Mouse (Mus musculus): ENCODE measurements at regions not wholly inside any gene's neighbourhood (a gene's known extent, or its start where the extent isn't known, plus 50 kb on each side); places are given as distances from the start of the nearest gene placed in this dataset.

DNA sequence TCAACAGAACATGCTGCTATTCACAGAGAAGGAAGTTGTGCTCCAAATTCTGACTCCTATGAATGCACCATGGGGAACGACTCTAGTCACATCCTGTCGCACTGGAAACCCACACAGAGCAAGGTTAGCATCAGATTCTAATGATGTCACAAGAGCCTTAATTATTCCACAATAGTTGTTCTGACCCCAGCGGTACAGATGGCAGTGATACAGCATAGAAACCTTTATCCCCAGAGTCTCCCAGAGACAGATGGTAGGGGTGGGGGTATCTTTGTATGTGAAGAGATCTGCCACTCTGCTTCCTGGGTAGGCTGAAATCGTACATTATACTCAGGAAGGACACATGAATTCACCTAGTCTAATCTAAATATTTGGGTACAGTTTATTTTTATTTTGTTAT is 123.5 kb upstream of the Bank1 start:
- in situ Hi-C loops (cut with MboI, MseI), result no loop called here

DNA sequence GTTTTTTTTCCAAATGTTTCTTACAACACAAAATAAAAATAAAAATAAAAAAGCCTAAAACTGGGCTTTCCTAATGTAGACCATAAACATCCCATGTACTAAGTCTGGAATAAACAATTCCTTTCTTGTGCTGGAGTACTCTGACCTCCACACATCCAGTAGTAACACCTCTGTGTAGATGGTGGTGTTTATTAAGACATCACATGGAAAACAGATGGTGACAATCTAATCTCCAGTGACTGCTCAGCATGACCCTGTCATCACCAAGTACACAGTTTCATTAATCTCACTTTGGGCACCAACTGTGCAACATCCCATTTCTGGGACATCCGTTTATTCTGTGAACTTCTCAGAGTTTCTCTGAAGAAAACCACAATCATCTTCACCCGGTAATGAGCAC is 118.7 kb upstream of the Bank1 start:
- in situ Hi-C loops (cut with MboI, MseI), result no loop called here

DNA sequence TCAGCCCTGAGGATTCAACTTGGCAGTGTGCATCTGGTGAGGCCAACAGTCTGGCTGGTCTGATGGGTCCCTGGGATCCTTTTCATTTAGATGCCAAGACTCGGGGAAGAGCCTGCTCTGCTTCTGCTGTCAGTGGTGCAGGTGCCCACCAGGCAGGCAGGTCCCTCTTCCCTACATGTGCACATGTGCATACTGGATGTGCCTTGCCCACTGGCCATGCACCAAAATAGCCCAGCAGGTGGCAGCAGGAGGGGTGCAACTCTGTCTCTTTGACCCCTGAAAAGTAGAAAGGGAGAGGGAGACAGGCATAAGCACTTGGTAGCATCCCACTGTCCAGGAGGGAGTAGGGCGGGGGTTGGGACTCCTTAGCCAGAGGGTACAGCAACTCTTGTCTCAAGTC is 116.2 kb upstream of the Bank1 start:
- in situ Hi-C loops (cut with MboI, MseI), result no loop called here

DNA sequence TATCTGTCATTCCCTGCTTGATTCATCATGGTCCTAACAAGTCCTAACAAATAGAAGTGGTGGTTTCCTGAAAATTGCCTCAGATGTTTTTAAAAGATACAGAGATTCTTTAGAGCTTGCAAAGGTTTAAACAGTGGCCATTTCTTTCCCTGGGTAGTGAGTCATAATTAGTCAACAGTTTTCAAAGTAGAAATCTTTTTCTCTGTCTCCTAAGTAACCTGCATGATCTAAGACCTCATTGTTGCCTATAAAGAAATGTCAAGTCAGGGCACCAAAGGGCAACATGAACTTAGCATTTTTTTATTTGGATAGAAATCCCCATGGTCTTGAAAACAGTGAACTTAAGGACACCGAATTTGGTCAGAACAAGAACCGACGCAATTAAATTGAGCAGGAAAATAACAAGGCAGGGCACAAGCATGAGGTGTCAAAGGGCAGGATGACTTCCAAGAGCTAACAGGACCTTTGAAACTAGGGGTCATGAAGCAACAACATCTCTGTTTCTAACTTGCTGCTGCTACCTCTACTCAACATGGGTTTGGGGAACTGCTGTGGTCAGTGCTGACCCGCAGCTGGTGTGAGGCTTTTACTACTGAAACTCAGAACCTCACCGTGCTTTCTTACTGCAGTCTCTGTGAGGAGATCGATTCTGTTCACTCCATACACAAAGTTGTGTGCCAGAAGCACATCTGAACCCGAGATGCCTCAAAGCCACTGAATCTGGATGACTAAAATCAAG is 114.2 kb upstream of the Bank1 start:
- in situ Hi-C loops (cut with MboI, MseI), result no loop called here

DNA sequence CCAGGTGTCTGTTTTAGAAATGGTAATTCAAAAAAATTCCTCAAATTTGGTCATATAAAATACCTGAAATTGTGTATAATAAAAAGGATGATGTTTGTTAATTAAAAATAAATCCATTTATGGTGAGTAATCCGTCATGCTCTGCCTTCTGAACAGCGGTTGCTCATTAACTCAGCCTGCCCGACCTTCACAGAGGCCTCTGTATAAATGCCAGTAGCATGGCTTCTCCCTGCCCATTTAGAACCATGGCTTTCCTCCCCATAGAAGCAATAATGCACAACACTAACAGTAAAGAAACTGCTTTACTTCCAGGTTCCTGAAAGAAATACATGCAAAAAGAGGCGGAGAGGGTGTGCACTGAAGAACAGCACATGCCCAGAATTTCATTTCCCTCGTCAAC is 113.5 kb upstream of the Bank1 start:
- in situ Hi-C loops (cut with MboI, MseI), result no loop called here

DNA sequence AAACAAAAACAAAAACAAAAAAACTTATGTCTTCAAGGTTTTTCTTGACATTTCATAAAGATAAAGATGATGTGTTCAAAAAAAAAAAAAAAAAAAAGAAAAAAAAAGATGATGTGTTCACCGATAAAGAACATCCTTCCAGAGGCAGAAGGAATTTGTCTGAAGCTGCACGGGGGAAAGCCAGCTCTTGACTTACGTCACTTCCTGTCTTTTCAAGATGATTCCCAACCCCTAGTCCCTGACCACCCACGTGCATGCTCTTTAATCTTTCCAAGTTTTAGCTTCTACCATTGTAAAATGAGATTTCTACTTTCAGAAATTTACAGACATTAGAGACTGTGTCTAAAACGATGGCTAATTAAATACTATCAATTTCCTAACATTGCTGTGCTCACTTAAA is 108.5 kb upstream of the Bank1 start:
- in situ Hi-C loops (cut with MboI, MseI), result no loop called here

DNA sequence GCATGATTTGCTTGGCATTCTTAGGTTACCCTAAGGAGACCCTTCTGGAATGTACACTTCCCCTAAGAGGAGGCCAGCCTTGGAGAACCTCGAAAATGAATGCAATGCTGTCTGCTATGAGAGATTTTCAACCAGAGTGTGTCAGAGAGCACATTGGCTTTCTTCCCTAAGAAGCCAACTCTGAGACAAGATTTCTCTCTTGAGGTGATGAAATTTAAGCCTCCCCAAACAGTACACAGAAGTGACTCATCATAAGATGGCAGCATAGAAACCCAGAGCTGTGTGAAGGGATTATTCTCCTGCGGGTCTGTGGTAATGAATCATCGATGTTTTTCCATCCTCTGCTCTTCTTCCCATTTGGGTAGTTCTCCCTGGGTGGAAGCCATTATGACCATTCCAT is 106.2 kb upstream of the Bank1 start:
- in situ Hi-C loops (cut with MboI, MseI), result no loop called here

DNA sequence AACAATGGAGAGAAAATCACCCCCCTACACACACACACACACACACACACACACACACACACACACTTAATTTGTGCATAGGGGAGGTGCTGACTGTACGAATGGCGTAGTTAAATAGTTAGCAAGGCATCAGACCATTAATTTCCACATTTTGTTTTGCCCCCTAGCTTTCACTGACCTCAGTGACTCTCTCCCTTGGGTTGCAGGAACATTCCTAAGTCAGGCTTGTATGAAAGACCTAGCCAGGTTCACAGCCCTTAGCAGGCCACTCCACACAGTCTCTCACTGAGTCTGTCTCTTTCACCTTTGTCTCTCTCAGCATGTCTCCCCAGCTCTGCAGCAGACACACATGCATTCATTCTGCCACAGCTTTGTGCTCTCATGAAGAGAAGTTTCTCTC is 101.6 kb upstream of the Bank1 start:
- in situ Hi-C loops (cut with MboI, MseI), result no loop called here

DNA sequence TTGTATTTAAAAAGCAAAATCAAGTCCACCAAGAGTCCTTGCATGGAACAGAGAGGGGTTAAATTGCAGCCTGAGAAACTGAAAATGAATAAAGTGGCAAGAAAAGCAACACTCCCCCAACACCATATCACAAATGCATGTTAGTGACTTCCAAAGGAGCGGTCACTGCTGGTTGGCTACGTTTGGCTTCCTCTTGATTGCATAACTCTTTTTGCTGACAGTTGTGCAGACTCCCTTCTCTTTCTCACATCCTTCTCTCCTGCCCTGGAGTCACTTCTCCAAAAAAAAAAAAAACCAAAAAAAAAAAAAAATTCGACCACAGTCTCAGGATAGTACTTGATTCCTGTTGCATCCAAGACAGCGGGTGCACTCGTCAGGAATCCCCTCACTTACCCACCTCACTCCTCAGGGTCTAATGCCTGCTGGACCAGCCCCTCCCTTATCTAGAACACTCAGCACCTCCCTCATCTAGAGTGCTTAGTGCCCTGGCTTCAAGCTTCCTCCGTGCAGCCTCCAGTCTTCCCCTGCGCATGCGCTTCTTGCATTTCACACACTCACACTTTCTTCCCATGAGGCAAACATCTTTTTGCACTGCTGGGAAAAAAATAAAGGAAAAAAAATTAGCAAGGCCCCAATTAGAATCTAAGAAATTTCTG is 100.8 kb upstream of the Bank1 start:
- in situ Hi-C loops (cut with MboI, MseI), result no loop called here

DNA sequence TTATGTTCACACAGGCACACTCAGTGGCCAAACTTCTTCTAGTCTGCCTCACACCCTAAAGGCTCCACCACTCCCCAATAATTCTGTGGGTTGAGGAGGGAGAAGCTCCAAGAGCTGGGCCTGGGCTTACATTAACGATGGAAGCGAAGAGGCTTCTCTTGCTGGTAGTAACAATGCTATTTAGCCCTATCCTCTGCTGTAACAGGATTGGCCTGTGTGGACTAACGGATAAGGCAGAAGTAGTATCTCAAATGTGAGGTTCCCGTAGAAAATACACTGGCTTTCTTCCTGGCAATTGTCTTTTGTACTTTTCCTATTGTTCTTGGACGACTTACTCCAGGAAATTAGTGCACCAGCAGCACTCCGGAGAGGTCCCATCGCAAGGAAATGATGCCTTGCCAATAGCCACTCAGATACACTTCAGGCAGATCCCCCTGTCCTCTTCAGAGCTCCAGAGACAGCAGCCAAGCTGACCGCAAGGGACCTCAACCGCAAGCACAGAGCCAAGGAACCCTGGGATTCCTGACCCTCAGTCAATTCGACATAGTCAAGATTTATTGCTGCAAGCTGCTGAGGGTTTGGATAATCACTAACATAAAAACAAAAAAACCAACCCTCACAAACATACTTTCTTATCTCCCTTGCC is 96.2 kb upstream of the Bank1 start:
- in situ Hi-C loops (cut with MboI, MseI), result no loop called here

DNA sequence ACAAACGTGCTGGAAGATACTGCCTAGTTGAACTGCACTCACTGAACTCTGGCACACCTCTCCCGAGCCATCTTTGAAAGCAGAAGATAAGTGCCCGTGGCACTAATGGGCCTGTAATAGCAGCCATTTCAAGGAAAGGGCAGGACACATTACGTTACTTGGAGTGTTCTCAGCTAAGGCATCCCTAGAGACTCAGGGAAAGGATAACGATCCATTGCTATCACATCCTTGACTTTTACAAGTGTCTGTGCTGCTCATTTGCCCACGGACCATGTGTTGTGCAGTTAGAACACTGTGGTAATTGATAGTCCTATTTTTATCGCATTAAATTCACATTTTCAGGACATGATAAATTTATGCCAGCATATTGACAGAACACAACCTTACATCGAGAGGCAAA is 79.7 kb upstream of the Bank1 start:
- in situ Hi-C loops (cut with MboI, MseI), result no loop called here

DNA sequence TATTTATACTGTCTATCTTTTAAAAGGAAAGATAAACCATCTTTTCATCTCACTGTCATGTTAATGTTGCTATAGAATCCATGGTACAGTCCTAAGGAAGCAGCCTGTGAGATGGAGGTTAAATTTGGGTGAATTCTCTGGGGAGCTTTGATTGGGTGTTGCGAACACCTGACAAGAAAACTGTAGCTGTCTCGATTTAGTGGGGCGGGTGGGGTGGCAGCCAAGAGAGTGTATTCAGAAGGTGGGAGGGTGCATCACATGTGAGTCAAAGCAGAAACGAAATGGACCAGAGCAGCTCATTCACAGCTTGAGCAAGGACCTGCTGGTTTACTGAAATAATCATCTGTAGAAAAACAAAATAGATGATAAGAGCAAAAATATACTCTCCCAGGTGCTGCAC is 57.4 kb upstream of the Bank1 start:
- in situ Hi-C loops (cut with MboI, MseI), result no loop called here

DNA sequence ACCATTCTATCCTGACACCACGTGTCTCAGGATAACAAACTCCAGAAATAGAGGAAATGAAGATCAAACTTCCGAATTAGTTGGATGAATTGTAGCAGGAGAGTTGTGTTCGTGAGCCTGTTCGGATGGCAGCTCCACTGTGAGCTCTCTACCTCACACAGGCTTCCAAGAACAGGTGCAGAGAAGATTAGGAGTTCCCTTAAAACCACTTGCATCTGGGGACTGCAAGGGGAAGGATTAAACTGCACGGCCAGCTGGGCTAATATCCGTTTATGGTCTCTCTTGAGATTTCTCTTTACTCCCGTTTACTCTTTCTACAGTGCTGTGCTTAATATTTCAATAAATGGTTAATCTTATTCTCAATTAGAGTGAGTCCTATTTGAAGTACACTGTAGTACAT is 54.8 kb upstream of the Bank1 start:
- in situ Hi-C loops (cut with MboI, MseI), result no loop called here

DNA sequence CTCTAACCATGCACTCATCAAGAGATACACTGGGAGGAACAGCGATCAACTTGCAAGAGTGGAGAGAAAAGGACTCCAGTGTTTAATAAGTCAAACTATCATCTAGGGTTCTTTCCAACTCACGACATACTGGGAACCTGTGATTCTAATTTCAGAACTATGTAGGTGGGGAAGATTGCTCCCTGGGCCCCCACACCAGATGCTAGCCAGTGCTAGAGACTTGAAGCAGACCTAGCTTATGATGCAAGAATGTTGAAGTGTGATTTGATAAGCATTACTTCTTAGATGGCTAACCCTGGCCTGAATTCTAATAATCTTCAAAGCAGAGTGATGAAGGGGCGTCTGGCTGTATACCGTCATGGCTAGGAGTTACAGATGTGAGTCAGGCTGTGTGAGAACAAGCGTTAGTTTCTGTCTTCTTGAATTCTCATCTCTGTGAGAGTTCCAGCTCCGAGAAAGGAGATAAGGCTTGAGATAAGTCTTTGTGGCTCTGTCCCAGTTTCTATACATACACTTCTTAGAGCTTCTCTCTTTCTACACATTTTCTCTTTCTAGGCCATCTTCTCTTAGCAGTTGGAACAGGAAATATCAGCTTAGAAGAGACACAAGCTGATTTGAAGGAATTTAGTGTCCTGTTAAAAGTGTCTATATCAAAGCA is 54.0 kb upstream of the Bank1 start:
- in situ Hi-C loops (cut with MboI, MseI), result no loop called here

DNA sequence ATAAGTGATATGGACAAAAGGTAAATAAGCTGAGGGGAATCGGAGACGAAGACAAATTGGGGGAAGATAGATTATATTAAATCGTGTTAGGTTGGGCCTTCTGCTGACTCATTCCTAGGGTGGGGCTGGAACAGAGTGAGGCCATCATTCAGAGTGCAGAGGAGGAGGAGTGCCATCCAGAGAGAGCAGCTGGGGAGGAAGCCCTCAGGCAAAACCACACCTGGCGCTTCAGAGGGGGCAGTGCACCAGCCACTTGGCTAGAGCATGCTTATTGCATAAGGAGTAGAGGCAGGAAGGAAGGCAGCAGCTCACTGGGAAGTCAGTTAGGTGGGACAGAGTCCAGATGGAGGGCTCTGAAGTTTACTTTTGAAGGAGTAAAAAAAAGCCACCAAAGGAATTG is 51.0 kb upstream of the Bank1 start:
- in situ Hi-C loops (cut with MboI, MseI), result no loop called here
